Comparison of ENCODE assay signal across 19 mouse cellular contexts in genomic region chr1:156635148-156635547, GRCm38 (mm10).
"Had no signal": no experiment of that assay in that cellular context is flagged by ENCODE, and none has a peak within 500 bp of the region (broad histone marks: within the 10 kb centered on the region; RNA-seq: fewer than 3 reads in every experiment).

No protein-coding gene starts in this region.

- H3K4me1 ChIP-seq: midbrain, embryonic 10.5 days; midbrain, embryonic 12.5 days; neural tube, embryonic 13.5 days; neural tube, embryonic 15.5 days had no signal

- ATAC-seq: midbrain, embryonic 16.5 days had no signal

- H3K4me3 ChIP-seq: midbrain, embryonic 10.5 days; midbrain, embryonic 12.5 days; myocyte; neural tube, embryonic 13.5 days; neural tube, embryonic 15.5 days had no signal

- H3K9me3 ChIP-seq: midbrain, embryonic 10.5 days; midbrain, embryonic 12.5 days; neural tube, embryonic 13.5 days; neural tube, embryonic 15.5 days had no signal

- H3K27me3 ChIP-seq: midbrain, embryonic 12.5 days; neural tube, embryonic 13.5 days; neural tube, embryonic 15.5 days had no signal

- H3K9ac ChIP-seq: lung, embryonic 14.5 days; midbrain, embryonic 12.5 days; neural tube, embryonic 13.5 days; neural tube, embryonic 15.5 days had no signal

- H3K4me2 ChIP-seq: lung, embryonic 14.5 days; midbrain, embryonic 12.5 days; neural tube, embryonic 13.5 days; neural tube, embryonic 15.5 days had no signal

- H3K27ac ChIP-seq: midbrain, embryonic 10.5 days; midbrain, embryonic 12.5 days; neural tube, embryonic 13.5 days; neural tube, embryonic 15.5 days had no signal

- DNase-seq: lung, adult 18-20 months; lung, embryonic 14.5 days; lung, postnatal 10 days; lung, postnatal 4 days; midbrain, embryonic 14.5 days; retina, postnatal 1 day; right cerebral cortex, adult 18-20 months; right cerebral cortex, postnatal 25 days; right cerebral cortex, postnatal 4 days; spleen, adult 18-20 months; thymus, adult 18-20 months; thymus, postnatal 14 days; thymus, postnatal 36 days had no signal
